Mouse (Mus musculus): ENCODE measurements around the gene Fgf18. TPM values are rescaled to one million over a fixed set of nuclear protein-coding genes. Genes with fewer than 3 reads are reported as not detected.

Gene Fgf18
- polyA plus RNA-seq, 1 experiment from 2014 or later, result 18.4 TPM

GRCm38 (mm10) chr11:33134391-33134986 is 12.7 kb downstream of the Fgf18 start:
- no peak for ATAC-seq (ENCODE audit: insufficient number of reproducible peaks, low FRiP score, low TSS enrichment, low read depth)
- Histone ChIP-seq H3K4me3 (no peak overlapping the region), H3K9ac (no peak overlapping the region), H3K27ac (no peak overlapping the region), H3K27me3 (no peaks in the 10 kb centered on the region), H3K4me2 (no peak overlapping the region), H3K9me3 (no peaks in the 10 kb centered on the region), H3K36me3 (peaks cover 7% of the 10 kb centered on the region; the same call in 1 of the 2 replicates), H3K4me1 (no peaks in the 10 kb centered on the region)
- WGBS, result 92% methylated on average over 8 of the region's 8 CpGs

- H3K4me2 ChIP-seq, result no peak overlapping the region
- no peaks in the 10 kb centered on the region for H3K27me3 ChIP-seq
- H3K9me3 ChIP-seq, result no peaks in the 10 kb centered on the region
- 61% methylated on average over 8 of the region's 8 CpGs for WGBS
- ATAC-seq (ENCODE audit: insufficient number of reproducible peaks, low FRiP score, low TSS enrichment, low read depth), result no peak
- H3K9ac ChIP-seq, result no peak overlapping the region
- no peak overlapping the region for H3K4me3 ChIP-seq
- H3K4me1 ChIP-seq, result no peaks in the 10 kb centered on the region
- H3K36me3 ChIP-seq, result peaks cover 7% of the 10 kb centered on the region; the same call in 1 of the 2 replicates
- H3K27ac ChIP-seq, result no peak overlapping the region
These were observed 14.4 kb downstream of the Fgf18 start for GRCm38 (mm10) chr11:33132619-33133338.

GRCm38 (mm10) chr11:33127058-33127457 is 20.1 kb downstream of the Fgf18 start:
- peaks cover 21% of the 10 kb centered on the region; the same call in 1 of the 2 replicates for H3K27me3 ChIP-seq
- H3K36me3 ChIP-seq, result no peaks in the 10 kb centered on the region
- H3K4me3 ChIP-seq, result no peak overlapping the region
- H3K4me1 ChIP-seq, result peaks cover 28% of the 10 kb centered on the region
- H3K4me2 ChIP-seq, result no peak overlapping the region
- H3K27ac ChIP-seq, result no peak overlapping the region
- no peaks in the 10 kb centered on the region for H3K9me3 ChIP-seq
- no peak overlapping the region for H3K9ac ChIP-seq
- ATAC-seq (ENCODE audit: insufficient number of reproducible peaks, low FRiP score, low TSS enrichment, low read depth), result no peak

- WGBS, result 3% methylated on average over 37 of the region's 37 CpGs
- Histone ChIP-seq H3K9me3 (no peaks in the 10 kb centered on the region), H3K36me3 (peaks cover 5% of the 10 kb centered on the region; the same call in 1 of the 2 replicates), H3K27ac (0 out of 2 replicates have a peak overlapping the region, but pooled peaks have one; percentile 17), H3K9ac (no peak overlapping the region), H3K4me2 (peak overlapping the region; percentile 55), H3K4me1 (peaks cover 30% of the 10 kb centered on the region), H3K27me3 (peaks cover 22% of the 10 kb centered on the region; the same call in 1 of the 2 replicates), H3K4me3 (peak overlapping the region; percentile 26)
- ATAC-seq (ENCODE audit: insufficient number of reproducible peaks, low FRiP score, low TSS enrichment, low read depth), result peak; percentile 27; the same call in 1 of the 2 replicates
These were observed 24.5 kb downstream of the Fgf18 start for GRCm38 (mm10) chr11:33122575-33123268.

GRCm38 (mm10) chr11:33119556-33119955 is 27.6 kb downstream of the Fgf18 start:
- H3K27me3 ChIP-seq, result peaks cover 21% of the 10 kb centered on the region; the same call in 1 of the 2 replicates
- H3K4me3 ChIP-seq, result no peak overlapping the region
- H3K27ac ChIP-seq, result 0 out of 2 replicates have a peak overlapping the region, but pooled peaks have one; percentile 22
- ATAC-seq (ENCODE audit: insufficient number of reproducible peaks, low FRiP score, low TSS enrichment, low read depth), result no peak
- peaks cover 7% of the 10 kb centered on the region; the same call in 1 of the 2 replicates for H3K36me3 ChIP-seq
- peaks cover 15% of the 10 kb centered on the region for H3K4me1 ChIP-seq
- H3K9ac ChIP-seq, result no peak overlapping the region
- H3K4me2 ChIP-seq, result no peak overlapping the region
- H3K9me3 ChIP-seq, result no peaks in the 10 kb centered on the region
- WGBS, result 67% methylated on average over 8 of the region's 8 CpGs

GRCm38 (mm10) chr11:33119116-33119515 is 28.1 kb downstream of the Fgf18 start:
- Histone ChIP-seq H3K27me3 (peaks cover 16% of the 10 kb centered on the region; the same call in 1 of the 2 replicates), H3K9me3 (no peaks in the 10 kb centered on the region), H3K36me3 (peaks cover 7% of the 10 kb centered on the region; the same call in 1 of the 2 replicates), H3K27ac (no peak overlapping the region), H3K4me3 (no peak overlapping the region), H3K4me1 (peaks cover 15% of the 10 kb centered on the region), H3K4me2 (no peak overlapping the region), H3K9ac (no peak overlapping the region)
- ATAC-seq (ENCODE audit: insufficient number of reproducible peaks, low FRiP score, low TSS enrichment, low read depth), result no peak
- WGBS, result 72% methylated on average over 7 of the region's 7 CpGs

- peaks cover 15% of the 10 kb centered on the region for H3K4me1 ChIP-seq
- no peak overlapping the region for H3K4me3 ChIP-seq
- H3K27ac ChIP-seq, result no peak overlapping the region
- H3K9me3 ChIP-seq, result no peaks in the 10 kb centered on the region
- 70% methylated on average over 6 of the region's 6 CpGs for WGBS
- no peak overlapping the region for H3K4me2 ChIP-seq
- peaks cover 10% of the 10 kb centered on the region; the same call in 1 of the 2 replicates for H3K27me3 ChIP-seq
- no peak for ATAC-seq (ENCODE audit: insufficient number of reproducible peaks, low FRiP score, low TSS enrichment, low read depth)
- H3K9ac ChIP-seq, result no peak overlapping the region
- H3K36me3 ChIP-seq, result peaks cover 7% of the 10 kb centered on the region; the same call in 1 of the 2 replicates
These were observed 28.7 kb downstream of the Fgf18 start for GRCm38 (mm10) chr11:33118480-33118879.

GRCm38 (mm10) chr11:33115796-33116195 is 31.4 kb downstream of the Fgf18 start:
- WGBS, result 88% methylated on average over 3 of the region's 3 CpGs
- Histone ChIP-seq H3K27me3 (no peaks in the 10 kb centered on the region; the same call in 1 of the 2 replicates), H3K27ac (no peak overlapping the region), H3K4me3 (no peak overlapping the region), H3K4me2 (no peak overlapping the region), H3K9me3 (no peaks in the 10 kb centered on the region), H3K9ac (no peak overlapping the region), H3K4me1 (peaks cover 3% of the 10 kb centered on the region; the same call in 1 of the 2 replicates), H3K36me3 (peaks cover 7% of the 10 kb centered on the region; the same call in 1 of the 2 replicates)
- no peak for ATAC-seq (ENCODE audit: insufficient number of reproducible peaks, low FRiP score, low TSS enrichment, low read depth)

GRCm38 (mm10) chr11:33112407-33112806 is 34.8 kb downstream of the Fgf18 start:
- no peak for ATAC-seq (ENCODE audit: insufficient number of reproducible peaks, low FRiP score, low TSS enrichment, low read depth)
- WGBS, result 4% methylated on average over 1 of the region's 1 CpGs
- H3K27ac ChIP-seq, result no peak overlapping the region

GRCm38 (mm10) chr11:33110111-33110510 is 37.1 kb downstream of the Fgf18 start:
- H3K36me3 ChIP-seq, result no peaks in the 10 kb centered on the region
- 80% methylated on average over 2 of the region's 2 CpGs for WGBS
- H3K27me3 ChIP-seq, result peaks cover 7% of the 10 kb centered on the region; the same call in 1 of the 2 replicates
- H3K4me1 ChIP-seq, result no peaks in the 10 kb centered on the region; the same call in 1 of the 2 replicates
- no peak overlapping the region for H3K9ac ChIP-seq
- no peaks in the 10 kb centered on the region for H3K9me3 ChIP-seq
- no peak overlapping the region for H3K4me3 ChIP-seq
- no peak overlapping the region for H3K4me2 ChIP-seq
- H3K27ac ChIP-seq, result no peak overlapping the region
- no peak for ATAC-seq (ENCODE audit: insufficient number of reproducible peaks, low FRiP score, low TSS enrichment, low read depth)

More at GRCm38 (mm10) chr11:33112407-33112806, 34.8 kb downstream of the Fgf18 start:
- Histone ChIP-seq H3K9me3 (no peaks in the 10 kb centered on the region), H3K9ac (no peak overlapping the region), H3K27me3 (peaks cover 7% of the 10 kb centered on the region; the same call in 1 of the 2 replicates), H3K4me2 (no peak overlapping the region), H3K4me1 (no peaks in the 10 kb centered on the region; the same call in 1 of the 2 replicates), H3K4me3 (no peak overlapping the region), H3K36me3 (no peaks in the 10 kb centered on the region; the same call in 1 of the 2 replicates)

- H3K27ac ChIP-seq, result no peak overlapping the region
- H3K27me3 ChIP-seq, result peaks cover 7% of the 10 kb centered on the region; the same call in 1 of the 2 replicates
- H3K9me3 ChIP-seq, result no peaks in the 10 kb centered on the region
- H3K4me3 ChIP-seq, result no peak overlapping the region
- no peak overlapping the region for H3K9ac ChIP-seq
- H3K36me3 ChIP-seq, result no peaks in the 10 kb centered on the region
- H3K4me2 ChIP-seq, result no peak overlapping the region
- WGBS, result 65% methylated on average over 3 of the region's 3 CpGs
- no peak for ATAC-seq (ENCODE audit: insufficient number of reproducible peaks, low FRiP score, low TSS enrichment, low read depth)
- H3K4me1 ChIP-seq, result peaks cover 3% of the 10 kb centered on the region; the same call in 1 of the 2 replicates
These were observed 39.7 kb downstream of the Fgf18 start for GRCm38 (mm10) chr11:33107540-33107939.
